Mouse (Mus musculus): ENCODE results near the gene Adgrf5.
"Not testable (repeated sequence)": the region's sequence is repeated elsewhere in the genome, so short reads cannot be mapped to it uniquely, and the experiment has no call there.

Gene Adgrf5

GRCm38 (mm10) chr17:43470039-43470438 lies 109.8 kb downstream of the Adgrf5 start:
- DNase-seq, result no peak

GRCm38 (mm10) chr17:43472558-43472957 lies 112.3 kb downstream of the Adgrf5 start:
- no peak for DNase-seq

- no peak for DNase-seq
Measured at GRCm38 (mm10) chr17:43474775-43475174, 114.5 kb downstream of the Adgrf5 start.

GRCm38 (mm10) chr17:43477621-43478020 lies 117.4 kb downstream of the Adgrf5 start:
- DNase-seq, result no peak

- no peak for DNase-seq
Measured at GRCm38 (mm10) chr17:43485982-43486381, 125.7 kb downstream of the Adgrf5 start.

GRCm38 (mm10) chr17:43488439-43489151 lies 128.3 kb downstream of the Adgrf5 start:
- no peak for DNase-seq

GRCm38 (mm10) chr17:43490371-43490770 lies 130.1 kb downstream of the Adgrf5 start:
- DNase-seq, result not testable (repeated sequence)

GRCm38 (mm10) chr17:43495502-43495901 lies 135.3 kb downstream of the Adgrf5 start:
- DNase-seq, result no peak

- no peak for DNase-seq
Measured at GRCm38 (mm10) chr17:43497521-43497920, 137.3 kb downstream of the Adgrf5 start.

GRCm38 (mm10) chr17:43500513-43500912 lies 140.3 kb downstream of the Adgrf5 start:
- no peak for DNase-seq

- no peak for DNase-seq
Measured at GRCm38 (mm10) chr17:43501223-43501622, 141.0 kb downstream of the Adgrf5 start.

GRCm38 (mm10) chr17:43501631-43502030 lies 141.4 kb downstream of the Adgrf5 start:
- no peak for DNase-seq

- DNase-seq, result no peak
Measured at GRCm38 (mm10) chr17:43502592-43502991, 142.3 kb downstream of the Adgrf5 start, which contains the start of gene Mep1a. Gene Mep1a, minus strand, starts transcription at chr17:43502812.

- no peak for DNase-seq
Measured at GRCm38 (mm10) chr17:43503861-43504593, 143.8 kb downstream of the Adgrf5 start.

- no peak for DNase-seq
Measured at GRCm38 (mm10) chr17:43504594-43504934, 144.3 kb downstream of the Adgrf5 start.
